Mouse (Mus musculus): Measurements from ENCODE around the gene Klkb1.

Gene Klkb1

GRCm38 (mm10) chr8:45268485-45268884, 26.2 kb downstream of the Klkb1 start:
- DNase-seq (ENCODE audit: low spot score), result no peak

GRCm38 (mm10) chr8:45267611-45268391, 26.9 kb downstream of the Klkb1 start:
- no peak for DNase-seq (ENCODE audit: low spot score)

DNA sequence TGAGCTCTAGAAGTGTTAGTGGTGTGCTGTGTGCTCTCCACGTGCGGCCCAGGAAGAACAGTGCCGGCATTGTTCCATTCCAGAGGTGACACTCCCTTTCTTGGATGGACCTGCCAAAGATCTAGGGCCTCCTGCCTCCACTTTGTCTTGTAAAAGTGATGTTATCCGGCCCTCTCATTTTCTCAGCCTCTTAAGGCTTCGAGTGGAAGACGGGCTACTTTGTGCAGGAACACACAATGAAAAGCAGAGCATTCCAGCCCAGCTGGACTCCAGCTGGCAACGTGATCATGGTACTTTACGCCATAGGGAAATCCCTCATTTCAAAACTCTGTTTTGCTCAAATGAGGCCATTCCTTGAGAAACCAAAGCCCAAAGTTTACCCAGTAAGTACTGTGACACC, 27.7 kb downstream of the Klkb1 start:
- DNase-seq (ENCODE audit: low spot score), result no peak

GRCm38 (mm10) chr8:45264918-45265317, 29.7 kb downstream of the Klkb1 start:
- DNase-seq (ENCODE audit: low spot score), result no peak

DNA sequence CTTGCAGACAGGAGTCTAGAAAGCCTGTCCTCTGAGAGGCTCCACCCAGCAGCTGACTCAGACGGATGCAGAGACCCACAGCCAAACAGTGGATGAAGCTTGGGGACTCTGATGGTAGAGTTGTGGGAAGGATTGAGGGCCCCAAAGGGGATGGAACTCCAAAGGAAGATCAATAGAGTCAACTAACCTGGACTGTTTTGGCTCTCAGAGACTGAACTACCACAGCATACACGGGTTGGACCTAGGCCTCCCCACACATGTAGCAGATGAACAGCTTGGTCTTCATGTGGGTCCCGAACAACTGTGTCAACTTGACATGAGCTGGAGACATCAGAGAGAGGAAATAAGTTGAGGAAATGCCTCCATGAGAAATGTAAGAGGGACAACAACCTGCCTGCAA, 31.8 kb downstream of the Klkb1 start:
- no peak for DNase-seq (ENCODE audit: low spot score)

DNA sequence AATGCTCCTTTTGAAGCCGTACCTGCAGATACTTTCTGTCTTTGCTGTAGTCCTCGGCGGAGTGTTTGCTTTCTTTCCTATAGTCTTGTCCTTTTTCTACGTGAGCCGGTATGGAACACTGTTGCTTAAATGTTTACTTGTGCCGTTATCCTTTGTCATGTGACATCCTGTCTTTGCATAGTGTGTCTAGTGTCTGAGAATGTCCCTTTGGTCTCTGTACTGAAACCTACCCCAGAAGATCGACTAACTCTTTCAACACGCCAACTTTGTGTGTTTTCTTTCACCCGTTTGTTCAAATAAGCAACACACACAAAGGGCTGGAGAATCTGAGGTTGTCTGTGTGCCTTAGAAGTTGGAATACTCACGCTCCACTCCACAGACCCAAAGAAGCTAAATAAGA, 32.7 kb downstream of the Klkb1 start, which contains the start of gene F11:
TSS of gene F11 (minus strand) at position 112 of the 400 bp plus-strand sequence.
- no peak for DNase-seq (ENCODE audit: low spot score)

GRCm38 (mm10) chr8:45258421-45258820, 36.2 kb downstream of the Klkb1 start:
- DNase-seq (ENCODE audit: low spot score), result no peak

GRCm38 (mm10) chr8:45255040-45255439, 39.6 kb downstream of the Klkb1 start:
- no peak for DNase-seq (ENCODE audit: low spot score)

- no peak for DNase-seq (ENCODE audit: low spot score)
Measured at GRCm38 (mm10) chr8:45254194-45254842, 40.3 kb downstream of the Klkb1 start.

GRCm38 (mm10) chr8:45253586-45253985, 41.1 kb downstream of the Klkb1 start:
- DNase-seq (ENCODE audit: low spot score), result no peak

DNA sequence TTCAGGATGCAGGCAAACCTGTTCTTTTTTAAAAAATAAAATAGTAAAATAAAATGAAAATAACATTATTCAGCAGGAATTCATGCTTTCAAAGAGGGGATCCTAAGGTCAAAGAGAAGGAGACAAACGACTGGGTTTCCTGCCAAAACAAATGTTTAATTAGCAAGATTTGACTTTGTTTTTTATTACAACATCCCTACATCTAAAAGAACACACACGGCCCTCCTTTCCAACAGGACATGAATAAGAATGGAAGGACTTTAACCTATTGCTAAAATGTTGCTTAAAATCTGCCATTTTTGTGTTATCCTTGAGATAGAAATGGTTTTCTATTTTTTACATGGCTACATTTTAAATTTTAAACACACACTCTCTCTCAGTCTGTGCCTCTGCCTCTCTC, 41.5 kb downstream of the Klkb1 start:
- DNase-seq (ENCODE audit: low spot score), result no peak

DNA sequence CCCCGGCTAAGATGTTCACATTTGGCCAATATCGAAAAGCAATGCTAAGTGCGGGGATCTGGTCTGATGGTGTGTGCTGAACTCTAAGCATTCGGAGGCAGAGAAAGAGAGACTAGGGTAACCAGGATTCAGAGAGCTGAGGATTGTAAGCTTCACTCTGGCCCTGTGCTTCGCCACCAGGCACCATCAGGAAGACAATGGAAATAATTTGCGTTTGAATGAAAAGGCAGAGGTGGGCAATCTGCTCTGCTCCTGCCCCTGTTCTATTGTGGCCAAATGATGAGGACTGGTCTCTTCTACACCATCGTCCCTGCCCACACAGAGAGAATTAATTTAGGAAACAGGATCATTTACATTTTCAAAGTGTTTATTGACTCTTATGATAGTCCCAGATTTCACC, 48.4 kb downstream of the Klkb1 start:
- no peak for DNase-seq (ENCODE audit: low spot score)

- no peak for DNase-seq (ENCODE audit: low spot score)
Measured at GRCm38 (mm10) chr8:45239363-45239762, 55.3 kb downstream of the Klkb1 start.

DNA sequence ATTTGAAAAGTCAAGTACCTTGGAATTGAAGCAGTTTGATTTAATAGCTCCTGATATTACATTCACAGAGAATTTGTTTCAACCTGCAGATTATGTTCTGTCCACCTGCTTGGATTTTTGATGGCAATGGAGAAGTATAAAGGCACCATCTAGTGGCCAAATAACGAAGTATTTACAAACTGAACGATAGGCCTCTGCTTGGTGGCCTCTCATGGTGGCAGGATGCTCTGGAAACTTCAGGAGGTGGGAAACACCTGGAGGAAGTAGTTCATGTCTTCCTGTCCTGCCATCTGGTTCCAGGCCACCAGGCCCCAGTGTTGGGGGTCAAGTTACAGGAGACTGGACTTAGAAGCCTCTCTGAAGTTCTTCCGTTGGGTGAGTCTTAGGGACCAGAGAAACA, 56.4 kb downstream of the Klkb1 start:
- DNase-seq (ENCODE audit: low spot score), result peak; percentile 64

DNA sequence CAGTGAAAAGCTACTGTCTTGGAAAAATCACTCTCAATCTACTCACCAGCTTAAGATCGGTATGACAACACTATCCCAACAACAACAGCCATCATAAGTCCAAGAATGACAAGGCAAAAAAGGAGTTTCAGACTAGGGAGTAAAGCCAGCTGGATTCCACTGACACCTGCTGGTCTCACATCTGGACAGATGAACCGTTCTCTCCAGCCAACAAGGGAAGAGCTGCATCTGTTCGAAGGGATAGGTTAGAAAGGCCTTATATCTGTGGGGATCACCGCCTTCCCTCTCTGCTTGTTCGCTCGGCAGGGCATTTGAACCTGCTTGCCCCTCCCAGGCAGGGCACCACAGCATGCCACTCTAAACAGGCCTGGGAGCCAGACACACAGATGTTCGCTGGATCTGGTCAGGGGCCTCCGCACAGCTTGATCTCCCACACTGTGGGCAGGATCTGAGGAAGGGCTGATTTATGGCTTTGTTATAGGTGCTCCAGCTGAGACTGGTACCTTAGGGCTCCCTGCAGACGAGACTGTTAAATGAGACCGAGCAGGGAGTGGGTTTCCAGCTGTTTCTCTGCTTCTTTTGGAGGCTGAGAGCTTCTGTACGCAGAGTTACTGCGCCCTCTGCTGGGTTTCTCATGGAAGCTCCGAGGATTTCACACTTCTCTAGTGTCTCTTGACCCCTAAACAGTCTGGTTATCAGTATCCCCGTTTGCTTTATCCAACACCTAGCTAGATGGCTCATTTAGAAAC, 58.3 kb downstream of the Klkb1 start:
- DNase-seq (ENCODE audit: low spot score), result peak; percentile 73

- no peak for DNase-seq (ENCODE audit: low spot score)
Measured at GRCm38 (mm10) chr8:45235228-45235627, 59.4 kb downstream of the Klkb1 start.

- DNase-seq (ENCODE audit: low spot score), result no peak
Measured at GRCm38 (mm10) chr8:45233256-45233655, 61.4 kb downstream of the Klkb1 start.
